ENCODE assay signal across 1 mouse cellular context in the genomic region with DNA sequence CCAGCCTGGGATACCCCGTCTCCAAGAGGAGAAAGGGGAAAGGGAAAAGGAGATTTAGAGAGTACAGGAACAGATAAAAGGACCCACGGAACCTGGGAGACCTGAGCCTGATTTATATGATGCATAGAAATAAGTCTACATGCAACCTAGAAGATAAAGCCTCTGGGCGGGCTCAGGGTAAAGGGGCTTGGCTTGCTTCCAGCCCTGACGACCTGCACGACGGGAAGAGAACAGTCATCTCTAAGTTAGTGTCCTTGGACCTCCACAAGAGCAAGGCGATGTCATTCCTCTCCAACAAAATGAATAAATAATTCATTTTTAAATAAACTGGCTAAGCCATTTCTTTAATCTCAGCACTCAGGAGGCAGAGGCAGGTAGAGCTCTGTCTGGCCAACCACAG.
TF ChIP-seq lines count a peak whose summit lies in the region.

No protein-coding gene starts in this region.

TF ChIP-seq in MEL, 35 proteins besides CTCF, POLR2A, EP300 and RAD21:
- TF ChIP-seq MAX (IDR thresholded peaks at IDR 0.05; ENCODE audit: low read length), result no peak
- TF ChIP-seq ZKSCAN1 (IDR thresholded peaks at IDR 0.05; ENCODE audit: low read depth, low read length), result no peak
- no peak for TF ChIP-seq SMC3 (IDR thresholded peaks at IDR 0.05; ENCODE audit: low read depth, low read length)
- no peak for TF ChIP-seq MXI1 (IDR thresholded peaks at IDR 0.05; ENCODE audit: low read depth, low read length)
- TF ChIP-seq E2F4 (IDR thresholded peaks at IDR 0.05; ENCODE audit: borderline replicate concordance, low read depth, low read length), result no peak
- no peak for TF ChIP-seq MAZ (IDR thresholded peaks at IDR 0.05; ENCODE audit: low read depth, low read length)
- no peak for TF ChIP-seq JUND (IDR thresholded peaks at IDR 0.05; ENCODE audit: low read depth, low read length)
- TF ChIP-seq HCFC1 (IDR thresholded peaks at IDR 0.05; ENCODE audit: low read depth, low read length), result no peak
- TF ChIP-seq ELF1 (IDR thresholded peaks at IDR 0.05; ENCODE audit: low read depth, low read length), result no peak
- no peak for TF ChIP-seq KAT2A (conservative IDR thresholded peaks at IDR 0.05; ENCODE audit: low read depth, low read length)
- no peak for TF ChIP-seq NELFE (IDR thresholded peaks at IDR 0.05; ENCODE audit: low read depth, low read length)
- no peak for TF ChIP-seq MAFK (IDR thresholded peaks at IDR 0.05; ENCODE audit: borderline replicate concordance, low read depth, low read length)
